Mouse (Mus musculus) layer of hippocampus, postnatal 10 days (tissue): ENCODE measurements around the gene Pcsk6. TPM values are rescaled to one million over a fixed set of nuclear protein-coding genes. Genes with fewer than 3 reads are reported as not detected.
"Not testable (repeated sequence)": the region's sequence is repeated elsewhere in the genome, so short reads cannot be mapped to it uniquely, and the experiment has no call there.

ENCODE experiments used
- DNase-seq, 2 experiments: peaks; one replicate each; pipeline ENCODE4 v3.0.0; 2021; ENCODE audit warnings: low spot score in 2 of 2
- total RNA-seq, 2 experiments: library from RNA; stranded (reverse); gene quantifications; 2 replicates each; pipeline ENCODE4 v1.2.3; 2021

Pcsk6 gene
- total RNA-seq, 2 experiments from 2014 or later: 10.8 to 11.6 TPM

- not testable (repeated sequence) for DNase-seq
Observed at GRCm38 (mm10) chr7:65934238-65934970, 72.9 kb downstream of the Pcsk6 start.

DNA sequence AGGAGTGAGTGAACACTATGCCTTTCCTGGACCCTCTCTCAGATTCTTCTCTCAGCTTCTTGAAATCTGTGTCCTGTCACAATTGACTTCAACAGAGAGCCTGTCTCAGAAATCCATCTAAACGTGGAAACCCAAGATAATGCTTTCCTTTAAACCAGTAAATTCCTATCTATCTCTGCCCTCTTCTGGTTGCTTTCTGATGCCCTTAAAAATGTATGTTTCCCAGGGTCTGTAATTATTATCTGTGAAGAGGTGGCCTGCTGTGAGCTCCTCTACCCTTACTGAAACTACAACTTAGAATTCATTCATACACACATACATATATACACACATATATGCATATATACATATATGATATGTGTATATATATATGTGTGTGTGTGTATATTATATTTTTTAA is 73.7 kb downstream of the Pcsk6 start:
- no peak for DNase-seq

DNA sequence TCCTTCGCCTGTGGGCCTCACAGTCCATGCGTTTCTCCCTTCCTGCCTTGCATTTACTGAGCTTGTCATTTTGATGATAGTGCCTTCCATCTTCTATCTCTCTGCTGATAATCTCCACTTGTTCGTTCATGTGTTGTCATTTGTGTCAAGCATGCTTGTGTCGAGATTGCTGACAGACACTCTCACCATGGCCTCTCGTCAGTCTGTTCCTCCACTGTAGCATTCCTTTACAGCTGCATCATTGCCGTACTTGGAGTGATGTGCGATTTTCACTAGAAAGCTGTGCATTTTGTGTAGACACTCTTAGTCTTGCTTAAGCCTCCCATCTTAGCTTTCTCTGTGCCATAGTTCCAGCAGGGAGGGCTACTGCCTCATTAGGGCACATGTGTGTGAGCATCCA is 79.5 kb downstream of the Pcsk6 start:
- no peak for DNase-seq

- DNase-seq: no peak
Observed at GRCm38 (mm10) chr7:65945342-65945993, 83.9 kb downstream of the Pcsk6 start.

GRCm38 (mm10) chr7:65946397-65946796 is 84.9 kb downstream of the Pcsk6 start:
- DNase-seq: no peak

DNA sequence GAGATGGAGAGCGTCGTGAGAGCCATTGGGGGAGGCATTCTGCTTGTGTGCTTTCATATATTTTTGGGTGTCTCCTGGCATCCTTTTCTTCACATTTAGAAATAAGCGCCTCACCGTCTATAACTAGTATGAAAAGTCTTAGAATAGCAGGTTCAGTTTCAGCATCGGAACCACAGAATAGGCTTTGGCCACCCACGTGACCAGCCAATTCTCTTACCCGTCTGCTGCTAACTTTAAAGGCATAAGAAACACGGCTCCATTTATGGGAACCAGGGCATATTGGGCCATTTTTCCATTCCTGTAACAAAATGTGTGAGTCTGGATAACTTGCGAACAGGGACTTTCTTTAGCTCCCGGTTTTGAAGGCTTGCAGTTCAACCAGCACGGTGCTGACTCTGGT is 87.4 kb downstream of the Pcsk6 start:
- no peak for DNase-seq

DNA sequence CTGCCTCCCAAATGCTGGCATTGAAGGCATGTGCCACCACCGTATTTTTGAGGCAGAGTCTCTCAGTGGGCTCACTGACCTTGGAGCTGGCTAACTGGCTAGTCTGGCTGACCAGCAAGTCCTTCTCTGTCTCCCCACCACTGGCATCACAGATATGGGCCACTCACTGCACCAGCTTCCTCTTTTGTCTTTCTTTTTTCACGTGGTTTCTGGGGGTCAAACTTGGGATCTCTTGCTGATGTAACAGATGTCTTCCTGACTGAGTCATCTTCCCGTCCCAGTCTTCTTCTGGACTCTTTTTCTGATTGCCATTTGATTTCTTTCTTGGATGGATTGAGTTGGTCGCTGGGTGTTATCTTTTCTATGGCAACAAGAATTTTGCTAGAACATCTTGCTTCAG is 93.0 kb downstream of the Pcsk6 start:
- DNase-seq: no peak

GRCm38 (mm10) chr7:65955304-65956220 is 94.0 kb downstream of the Pcsk6 start:
- DNase-seq: no peak

- no peak for DNase-seq
Observed at GRCm38 (mm10) chr7:65957245-65957644, 95.7 kb downstream of the Pcsk6 start.

DNA sequence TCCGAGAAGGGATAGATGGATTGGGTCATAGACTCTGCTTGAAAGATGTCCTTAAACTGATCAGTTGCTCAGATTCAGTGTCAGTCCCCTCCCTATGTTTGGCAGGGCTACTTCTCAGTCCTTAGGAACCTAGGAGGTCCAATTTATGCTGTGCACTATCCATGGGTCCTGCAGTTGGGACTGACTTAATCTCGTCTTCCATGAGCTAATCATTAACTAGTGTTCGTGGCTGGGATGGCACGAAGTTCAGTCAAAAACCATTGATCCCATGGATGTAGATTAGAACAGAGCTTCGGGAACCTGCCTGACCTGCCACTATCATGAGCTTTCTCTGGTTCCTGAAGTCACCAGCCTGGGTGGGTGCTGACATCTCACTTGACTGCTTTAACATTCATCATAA is 96.6 kb downstream of the Pcsk6 start:
- no peak for DNase-seq

- no peak for DNase-seq
Observed at GRCm38 (mm10) chr7:65959221-65959924, 97.8 kb downstream of the Pcsk6 start.

GRCm38 (mm10) chr7:65962611-65963010 is 101.1 kb downstream of the Pcsk6 start:
- DNase-seq: no peak

- DNase-seq: no peak
Observed at GRCm38 (mm10) chr7:65964398-65964797, 102.9 kb downstream of the Pcsk6 start.

DNA sequence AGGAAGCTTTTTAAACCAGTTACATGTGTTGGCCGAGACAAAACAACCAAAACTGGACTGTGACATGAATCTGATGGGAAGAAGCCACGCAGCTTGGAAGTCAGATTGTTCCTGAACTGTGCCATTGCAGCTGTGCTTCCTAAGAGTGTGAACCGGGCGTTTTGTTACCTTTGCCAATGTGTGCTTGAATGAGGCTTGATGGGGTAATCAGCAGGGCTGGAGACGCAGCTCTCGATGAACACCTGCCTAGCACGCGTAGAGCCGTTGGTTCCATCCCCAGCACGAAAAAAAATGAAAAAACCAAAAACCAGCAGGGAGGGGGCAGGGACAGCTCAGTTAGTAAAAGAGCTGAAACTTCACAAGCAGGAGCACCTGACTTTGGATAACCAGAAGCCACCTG is 109.8 kb downstream of the Pcsk6 start:
- no peak for DNase-seq

DNA sequence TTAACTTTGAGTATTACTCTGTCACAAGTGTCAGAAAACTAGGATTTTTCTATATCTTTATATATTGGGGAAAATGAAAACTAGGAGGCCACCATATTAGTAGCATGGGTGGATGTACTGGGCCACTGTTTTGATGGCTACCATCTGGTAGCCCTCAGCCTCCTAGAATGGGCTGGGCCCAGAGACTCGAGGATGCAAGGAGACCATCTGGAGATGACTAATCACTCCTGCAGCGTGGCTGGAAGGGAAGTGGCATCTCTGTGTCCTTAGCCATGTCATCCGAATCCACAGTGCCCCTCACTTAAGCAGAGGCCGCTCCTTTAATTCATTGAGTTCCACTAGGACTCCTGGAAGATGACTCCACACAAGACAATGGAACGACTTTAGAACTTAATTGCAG is 115.8 kb downstream of the Pcsk6 start:
- no peak for DNase-seq

- DNase-seq: no peak
Observed at GRCm38 (mm10) chr7:65977977-65978376, 116.4 kb downstream of the Pcsk6 start.

DNA sequence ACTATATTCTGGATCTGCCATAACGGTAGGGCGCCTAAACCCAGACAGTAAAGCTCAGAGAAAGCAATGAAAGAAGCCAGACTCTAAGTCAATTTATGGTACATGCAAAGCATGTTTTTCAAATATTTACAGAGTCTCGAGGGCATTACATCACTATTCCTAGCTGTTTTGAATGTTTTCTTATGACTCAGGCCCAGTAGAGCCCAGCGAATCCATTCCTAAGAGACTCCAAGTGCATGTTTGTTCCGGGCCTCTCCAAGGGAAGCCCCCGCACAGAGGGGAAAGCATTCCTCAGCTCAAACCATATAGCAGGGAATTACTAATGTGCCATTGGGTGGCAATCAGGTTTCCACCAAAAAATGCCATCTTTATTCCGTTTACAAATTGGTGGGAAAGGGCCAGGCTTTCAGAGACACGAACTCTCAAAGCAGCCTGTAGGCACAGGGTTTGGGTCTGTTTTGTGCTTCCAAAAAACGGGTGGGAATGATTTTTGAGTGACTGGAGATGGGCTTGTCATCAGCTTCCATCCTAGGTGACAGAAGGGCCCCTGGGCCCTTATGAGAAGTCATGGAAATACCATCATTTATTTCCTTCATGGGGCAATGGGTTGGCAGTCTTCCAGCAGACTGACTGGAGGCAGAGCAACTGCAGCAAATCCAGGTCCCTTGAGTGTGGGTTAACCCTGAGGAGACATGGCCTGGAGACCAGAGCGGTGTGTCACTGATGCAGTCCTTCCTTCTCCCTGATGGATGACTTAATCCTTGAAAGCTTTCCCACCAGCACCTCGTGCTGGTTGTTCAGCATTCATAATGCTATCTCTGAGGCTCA is 117.7 kb downstream of the Pcsk6 start:
- no peak for DNase-seq

DNA sequence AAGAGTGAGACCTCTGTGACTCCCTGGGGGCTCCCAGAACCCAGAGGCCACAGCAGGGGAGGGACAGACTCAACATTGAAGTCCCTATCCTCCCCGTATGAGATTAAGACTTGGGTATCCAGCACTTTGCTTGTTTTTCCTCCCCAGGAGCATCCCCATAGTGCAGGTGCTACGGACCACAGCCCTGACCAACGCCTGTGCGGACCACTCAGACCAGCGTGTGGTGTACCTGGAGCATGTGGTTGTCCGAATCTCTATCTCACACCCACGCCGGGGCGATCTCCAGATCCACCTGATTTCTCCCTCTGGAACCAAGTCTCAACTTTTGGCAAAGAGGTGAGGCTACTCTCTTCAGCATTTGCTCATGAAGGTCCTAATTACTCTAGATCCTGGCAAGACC is 118.5 kb downstream of the Pcsk6 start:
- no peak for DNase-seq

GRCm38 (mm10) chr7:65982057-65982456 is 120.5 kb downstream of the Pcsk6 start:
- DNase-seq: no peak

- DNase-seq: no peak
Observed at GRCm38 (mm10) chr7:65988249-65988648, 126.7 kb downstream of the Pcsk6 start.
